Mouse (Mus musculus) neural tube, embryonic 13.5 days (tissue): ENCODE results near the gene Ergic3. TPM values are rescaled to one million over a fixed set of nuclear protein-coding genes. Genes with fewer than 3 reads are reported as not detected.

ENCODE experiments used
- ATAC-seq: fragments of 200-750 bp; cut with Nextera tagmentation; 2 replicates; pipeline ENCODE4 v1.8.0; 2017; ENCODE audit warnings: low read depth, mild to moderate bottlenecking, moderate TSS enrichment, moderate library complexity
- H3K27ac ChIP-seq: fragments of 300-500 bp; sonication (generic); replicated peaks from 2 replicates; pipeline ENCODE4 v1.5.1; 2015; ENCODE audit warnings: moderate library complexity, mild to moderate bottlenecking, inconsistent platforms
- H3K27me3 ChIP-seq: fragments of 300-500 bp; sonication (generic); 2 replicates; pipeline ENCODE4 v1.6.1; 2015; ENCODE audit warnings: mild to moderate bottlenecking, inconsistent platforms
- H3K36me3 ChIP-seq: fragments of 300-500 bp; sonication (generic); 2 replicates; pipeline ENCODE4 v1.6.1; 2015; ENCODE audit warnings: mild to moderate bottlenecking, inconsistent platforms
- H3K4me1 ChIP-seq: fragments of 300-500 bp; sonication (generic); replicated peaks from 2 replicates; pipeline ENCODE4 v1.6.1; 2015; ENCODE audit warnings: inconsistent platforms
- H3K4me2 ChIP-seq: fragments of 300-500 bp; sonication (generic); 2 replicates; pipeline ENCODE4 v1.6.1; 2015; ENCODE audit warnings: inconsistent platforms, mild to moderate bottlenecking, moderate library complexity
- H3K4me3 ChIP-seq: fragments of 300-500 bp; sonication (generic); 2 replicates; pipeline ENCODE4 v1.5.1; 2015; ENCODE audit warnings: mild to moderate bottlenecking, inconsistent platforms
- H3K9ac ChIP-seq: fragments of 300-500 bp; sonication (generic); 2 replicates; pipeline ENCODE4 v1.6.1; 2015; ENCODE audit warnings: moderate library complexity, mild to moderate bottlenecking, inconsistent platforms
- H3K9me3 ChIP-seq: fragments of 300-500 bp; sonication (generic); 2 replicates; pipeline ENCODE4 v1.6.1; 2016; ENCODE audit warnings: inconsistent platforms
- WGBS: fragments of 180-500 bp; shearing (Covaris S2); methylation state at CpG from one replicate; pipeline ENCODE4 v1.1.7; 2015; 5-methylcytosine and 5-hydroxymethylcytosine counted together
- polyA plus RNA-seq: library from polyadenylated mRNA; unstranded; fragments of >200 nt; fragmentation: Nextera tagmentation; extraction: Ambion mirVana; gene quantifications from 2 replicates; pipeline ENCODE4 v1.2.1, GENCODE M21; 2015

Gene Ergic3
- 341 and 372 TPM in 2 replicates for polyA plus RNA-seq

DNA sequence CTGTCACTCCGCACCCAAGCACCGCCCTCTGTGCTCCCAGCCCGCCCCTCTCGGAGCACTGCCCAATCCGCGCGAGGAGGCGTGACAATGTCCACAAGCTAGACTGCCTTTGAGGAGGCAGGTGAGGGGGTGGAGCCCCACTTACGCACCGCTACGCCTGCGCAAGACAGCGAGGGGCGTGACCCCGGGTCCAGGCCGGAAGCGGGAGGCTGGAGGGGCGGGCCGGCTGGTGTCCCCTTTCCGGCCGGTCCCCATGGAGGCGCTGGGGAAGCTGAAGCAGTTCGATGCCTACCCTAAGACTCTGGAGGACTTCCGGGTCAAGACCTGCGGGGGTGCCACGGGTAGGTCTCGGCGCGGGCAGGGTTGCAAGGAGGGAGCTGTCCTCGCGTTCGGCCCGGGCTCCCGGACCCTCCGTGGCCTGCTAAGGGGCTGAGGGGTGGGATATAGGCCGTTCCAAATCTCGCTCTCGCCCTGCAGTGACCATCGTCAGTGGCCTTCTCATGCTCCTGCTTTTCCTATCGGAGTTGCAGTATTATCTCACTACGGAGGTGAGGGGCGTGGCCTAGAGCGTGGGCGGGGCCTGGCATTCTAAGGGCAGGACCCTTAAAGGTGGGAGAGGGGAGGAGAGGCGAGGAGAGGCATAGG is at the start of gene Ergic3, which contains the start of gene 6430550D23Rik:
Gene Ergic3, plus strand, starts transcription at position 158 of the 645 bp plus-strand sequence.
Gene 6430550D23Rik, minus strand, starts transcription at position 90 of the 645 bp plus-strand sequence.
- Histone ChIP-seq H3K9ac (peak within 1 kb of the TSS; percentile 77), H3K9me3 (0 out of 2 replicates have a peak, but pooled peaks cover 6% of the 10 kb centered on the region), H3K27me3 (no peaks in the 10 kb centered on the region), H3K36me3 (peaks cover 37% of the 10 kb centered on the region), H3K27ac (0 out of 2 replicates have a peak within 1 kb of the TSS, but pooled peaks have one; percentile 61), H3K4me1 (peaks cover 16% of the 10 kb centered on the region), H3K4me2 (peak within 1 kb of the TSS; percentile 58), H3K4me3 (peak within 1 kb of the TSS; percentile 63)
- WGBS, result under 1% methylated on average over 44 of the region's 45 CpGs
- ATAC-seq, result peak; percentile 99

DNA sequence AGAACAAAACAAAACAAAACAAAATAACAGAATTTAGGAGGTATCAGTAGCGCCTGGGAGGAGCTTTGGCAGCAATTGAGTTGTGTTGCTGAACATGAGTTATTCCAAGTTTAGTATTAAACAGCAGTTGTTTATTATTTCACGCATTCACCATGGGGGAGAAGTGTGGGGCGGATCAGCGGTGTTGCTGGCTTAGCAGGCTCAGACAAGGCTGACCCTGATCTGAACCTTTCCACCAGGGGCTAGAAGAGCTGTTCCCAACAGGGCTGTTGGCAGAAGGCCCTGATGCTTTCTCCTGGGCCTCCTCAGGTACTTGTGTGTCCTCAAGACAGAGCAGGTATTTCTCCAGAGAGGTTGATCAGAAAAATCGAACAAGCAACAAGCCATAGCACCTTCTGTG is 47.9 kb upstream of the Ergic3 start:
- peaks cover 25% of the 10 kb centered on the region for H3K36me3 ChIP-seq
- no peaks in the 10 kb centered on the region for H3K27me3 ChIP-seq
- no peak overlapping the region for H3K4me3 ChIP-seq
- H3K4me1 ChIP-seq, result peaks cover 24% of the 10 kb centered on the region
- H3K9me3 ChIP-seq, result no peaks in the 10 kb centered on the region
- no peak overlapping the region for H3K4me2 ChIP-seq
- no peak overlapping the region for H3K27ac ChIP-seq
- ATAC-seq, result no peak
- no peak overlapping the region for H3K9ac ChIP-seq
- WGBS, result 89% methylated on average over 5 of the region's 5 CpGs

DNA sequence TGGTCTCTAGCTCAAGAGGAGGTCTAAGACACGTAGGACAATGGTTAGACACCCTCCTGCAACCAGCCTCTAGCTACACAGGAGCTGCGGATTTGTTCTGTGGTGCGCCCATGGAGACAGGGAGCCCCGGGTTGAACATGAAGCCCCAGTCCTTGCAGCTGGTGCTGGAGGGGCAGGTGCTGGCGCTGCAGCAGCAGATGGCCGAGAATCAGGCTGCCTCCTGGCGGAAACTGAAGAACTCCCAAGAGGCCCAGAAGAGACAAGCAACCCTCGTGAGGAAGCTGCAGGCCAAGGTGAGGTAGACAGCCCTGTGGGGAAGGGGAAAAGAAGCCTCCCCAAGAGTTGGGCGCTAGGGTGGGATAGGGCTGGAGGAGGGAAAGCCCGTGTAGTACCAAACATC is 46.0 kb upstream of the Ergic3 start:
- WGBS, result 64% methylated on average over 10 of the region's 10 CpGs
- H3K4me1 ChIP-seq, result peaks cover 23% of the 10 kb centered on the region
- no peaks in the 10 kb centered on the region for H3K9me3 ChIP-seq
- no peak overlapping the region for H3K4me3 ChIP-seq
- no peaks in the 10 kb centered on the region for H3K27me3 ChIP-seq
- no peak overlapping the region for H3K4me2 ChIP-seq
- H3K27ac ChIP-seq, result no peak overlapping the region; the same call in 1 of the 2 replicates
- ATAC-seq, result no peak
- H3K36me3 ChIP-seq, result peaks cover 43% of the 10 kb centered on the region
- H3K9ac ChIP-seq, result no peak overlapping the region

DNA sequence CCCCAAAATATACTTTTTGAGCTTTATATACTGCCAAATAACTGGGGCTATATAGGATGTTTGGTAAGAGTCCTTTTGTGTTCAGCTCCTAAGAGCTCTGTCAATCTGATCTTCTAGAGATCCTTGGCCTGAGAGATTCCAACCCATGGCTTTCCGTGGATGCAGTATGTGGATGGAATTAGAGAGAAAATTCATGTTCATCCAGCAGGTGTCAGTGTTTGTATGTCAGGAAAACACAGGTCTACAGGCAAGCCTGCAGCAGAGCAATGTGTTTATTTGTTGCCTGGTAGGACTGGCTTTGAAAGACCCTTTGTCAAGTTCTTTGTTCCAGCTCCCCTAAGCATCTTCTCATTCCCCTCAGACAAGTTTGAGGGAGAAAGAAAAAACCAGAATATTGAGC is 44.9 kb upstream of the Ergic3 start:
- 0 out of 2 replicates have a peak, but pooled peaks have one; percentile 19 for ATAC-seq
- Histone ChIP-seq H3K4me1 (peaks cover 13% of the 10 kb centered on the region), H3K36me3 (peaks cover 54% of the 10 kb centered on the region)

DNA sequence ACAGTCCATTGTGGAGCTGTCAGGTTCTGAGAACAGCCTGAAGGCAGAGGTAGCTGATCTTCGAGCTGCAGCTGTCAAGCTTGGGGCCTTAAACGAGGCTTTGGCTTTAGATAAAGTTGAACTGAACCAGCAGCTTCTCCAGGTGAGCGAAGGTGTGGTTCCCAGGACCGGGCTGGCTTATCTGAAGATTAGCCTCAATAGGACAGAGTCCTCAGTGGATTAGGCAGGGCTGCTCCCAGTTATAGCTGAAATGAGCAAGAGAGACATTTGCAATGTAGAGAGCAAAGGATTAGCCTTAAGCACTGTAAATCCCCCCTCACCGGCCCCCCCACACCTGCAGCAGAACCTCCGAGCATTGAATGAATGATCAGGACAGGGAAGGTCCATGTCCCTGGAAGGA is 34.5 kb upstream of the Ergic3 start:
- peaks cover 90% of the 10 kb centered on the region for H3K36me3 ChIP-seq
- H3K27ac ChIP-seq, result no peak overlapping the region

More for the DNA sequence above, 44.9 kb upstream of the Ergic3 start:
- no peaks in the 10 kb centered on the region for H3K9me3 ChIP-seq
- no peaks in the 10 kb centered on the region for H3K27me3 ChIP-seq
- H3K4me2 ChIP-seq, result no peak overlapping the region
- H3K4me3 ChIP-seq, result no peak overlapping the region
- H3K9ac ChIP-seq, result no peak overlapping the region
- 42% methylated on average over 1 of the region's 1 CpGs for WGBS
- H3K27ac ChIP-seq, result peak overlapping the region; percentile 65

DNA sequence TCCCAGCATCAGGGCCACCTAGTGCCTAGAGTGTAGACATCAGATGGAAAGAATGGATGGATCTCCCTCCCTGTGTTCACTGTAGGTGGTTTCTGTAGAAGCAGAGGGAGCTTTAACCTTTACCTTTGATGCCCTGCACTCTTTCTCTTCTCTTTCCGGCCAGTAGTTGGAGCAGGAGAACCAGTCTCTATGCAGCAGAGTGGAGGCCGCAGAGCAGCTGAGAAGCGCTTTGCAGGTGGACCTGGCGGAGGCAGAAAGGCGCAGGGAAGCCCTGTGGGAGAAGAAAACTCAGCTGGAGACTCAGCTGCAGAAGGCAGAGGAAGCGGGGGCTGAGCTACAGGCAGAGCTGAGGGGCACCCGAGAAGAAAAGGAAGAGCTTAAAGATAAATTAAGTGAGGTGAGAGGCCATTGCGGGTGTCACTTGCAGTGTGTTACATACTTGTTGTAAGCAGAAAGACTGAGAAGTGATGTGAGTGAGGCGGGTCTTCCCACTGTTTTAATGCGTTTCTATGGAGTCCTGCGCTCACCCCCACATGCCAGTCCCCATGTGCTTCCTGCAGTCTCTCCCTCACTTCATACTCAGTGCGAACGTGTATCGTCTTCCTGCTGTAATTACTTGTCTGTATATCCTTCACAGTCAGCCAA is 33.6 kb upstream of the Ergic3 start:
- 86% methylated on average over 14 of the region's 14 CpGs for WGBS
- ATAC-seq, result no peak
- no peak overlapping the region for H3K4me3 ChIP-seq
- H3K9me3 ChIP-seq, result no peaks in the 10 kb centered on the region
- H3K27ac ChIP-seq, result no peak overlapping the region
- H3K4me2 ChIP-seq, result no peak overlapping the region
- H3K36me3 ChIP-seq, result peaks cover 87% of the 10 kb centered on the region
- no peaks in the 10 kb centered on the region for H3K4me1 ChIP-seq
- H3K27me3 ChIP-seq, result no peaks in the 10 kb centered on the region
- H3K9ac ChIP-seq, result no peak overlapping the region

More for the DNA sequence above, 34.5 kb upstream of the Ergic3 start:
- WGBS, result 88% methylated on average over 6 of the region's 6 CpGs
- no peaks in the 10 kb centered on the region for H3K9me3 ChIP-seq
- no peak overlapping the region for H3K4me2 ChIP-seq
- no peak for ATAC-seq
- no peaks in the 10 kb centered on the region for H3K27me3 ChIP-seq
- no peaks in the 10 kb centered on the region for H3K4me1 ChIP-seq
- H3K9ac ChIP-seq, result no peak overlapping the region
- H3K4me3 ChIP-seq, result no peak overlapping the region

DNA sequence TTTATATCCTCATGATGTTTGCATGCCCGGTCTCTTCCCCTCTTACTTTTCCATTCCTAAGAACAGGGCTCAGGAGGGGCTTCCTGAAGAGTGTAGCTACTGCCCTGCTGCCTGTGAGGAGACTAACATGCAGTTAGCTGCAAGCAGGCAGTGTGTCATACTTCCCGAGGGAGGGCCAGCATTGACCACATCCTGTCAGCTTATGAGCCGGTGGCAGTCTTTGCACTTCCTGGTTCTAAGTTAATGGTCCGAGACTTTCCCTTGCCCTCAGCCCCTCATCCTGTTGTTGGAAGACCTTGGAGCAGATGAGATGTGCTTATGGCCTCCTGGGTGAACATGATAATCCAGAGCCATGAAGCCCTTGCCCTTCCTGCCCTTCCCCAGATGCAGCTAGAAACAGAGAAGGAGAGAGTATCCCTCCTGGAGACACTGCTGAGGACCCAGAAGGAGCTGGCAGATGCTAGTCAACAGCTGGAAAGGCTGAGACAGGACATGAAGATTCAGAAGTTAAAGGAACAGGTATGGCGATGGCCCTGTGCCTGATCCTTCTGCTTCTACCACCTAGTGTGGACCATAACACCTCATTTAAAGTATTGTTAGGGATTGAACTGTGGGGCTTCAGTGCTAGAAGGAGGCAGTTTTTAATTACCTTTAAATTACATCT is 28.4 kb upstream of the Ergic3 start:
- no peaks in the 10 kb centered on the region for H3K9me3 ChIP-seq
- no peak overlapping the region for H3K27ac ChIP-seq
- no peak overlapping the region for H3K4me3 ChIP-seq
- H3K4me1 ChIP-seq, result no peaks in the 10 kb centered on the region
- H3K4me2 ChIP-seq, result no peak overlapping the region
- H3K9ac ChIP-seq, result no peak overlapping the region
- H3K36me3 ChIP-seq, result peaks cover 92% of the 10 kb centered on the region
- no peaks in the 10 kb centered on the region for H3K27me3 ChIP-seq
- no peak for ATAC-seq
- WGBS, result 83% methylated on average over 5 of the region's 5 CpGs

DNA sequence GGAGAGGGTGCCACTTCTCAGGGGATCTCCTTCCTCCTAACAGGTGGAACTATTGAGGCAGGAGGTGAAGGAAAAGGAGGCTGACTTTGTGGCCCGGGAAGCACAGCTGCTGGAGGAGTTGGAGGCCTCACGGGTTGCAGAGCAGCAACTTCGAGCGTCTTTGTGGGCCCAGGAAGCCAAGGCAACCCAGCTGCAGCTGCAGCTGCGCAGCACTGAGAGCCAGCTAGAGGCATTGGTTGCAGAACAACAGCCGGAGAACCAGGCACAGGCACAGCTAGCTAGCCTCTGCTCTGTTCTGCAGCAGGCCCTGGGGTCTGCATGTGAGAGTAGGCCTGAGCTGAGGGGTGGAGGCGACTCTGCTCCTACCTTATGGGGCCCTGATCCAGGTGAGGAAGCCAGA is 22.1 kb upstream of the Ergic3 start:
- no peak for ATAC-seq
- 92% methylated on average over 7 of the region's 7 CpGs for WGBS

DNA sequence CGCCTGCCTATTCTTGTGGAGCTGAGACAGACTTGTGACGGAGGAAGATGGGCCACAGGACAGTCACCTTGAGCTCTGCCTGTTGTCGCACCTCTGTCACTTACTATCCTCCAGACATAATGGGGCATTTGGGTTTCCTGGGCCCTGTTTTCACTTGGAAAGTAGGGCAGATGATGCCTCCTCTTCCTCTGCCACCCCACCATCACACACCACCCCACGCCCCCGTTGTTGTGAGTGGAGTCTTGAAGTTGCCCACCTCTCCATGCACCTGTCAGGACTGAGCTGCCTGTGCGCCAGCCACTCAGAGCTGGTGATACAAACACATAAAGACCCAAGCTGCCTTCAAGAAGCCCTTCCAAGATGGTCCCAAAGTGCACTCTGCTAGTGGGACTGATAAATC is 20.7 kb upstream of the Ergic3 start:
- H3K4me3 ChIP-seq, result no peak overlapping the region
- H3K36me3 ChIP-seq, result peaks cover 100% of the 10 kb centered on the region
- no peak overlapping the region for H3K27ac ChIP-seq
- no peak overlapping the region for H3K4me2 ChIP-seq
- no peak for ATAC-seq
- no peaks in the 10 kb centered on the region for H3K9me3 ChIP-seq
- no peak overlapping the region for H3K9ac ChIP-seq
- 95% methylated on average over 6 of the region's 6 CpGs for WGBS
- H3K27me3 ChIP-seq, result no peaks in the 10 kb centered on the region
- H3K4me1 ChIP-seq, result no peaks in the 10 kb centered on the region

More for the DNA sequence above, 22.1 kb upstream of the Ergic3 start:
- Histone ChIP-seq H3K4me2 (no peak overlapping the region), H3K27ac (no peak overlapping the region), H3K36me3 (peaks cover 100% of the 10 kb centered on the region), H3K27me3 (no peaks in the 10 kb centered on the region), H3K4me3 (no peak overlapping the region), H3K4me1 (no peaks in the 10 kb centered on the region), H3K9me3 (no peaks in the 10 kb centered on the region), H3K9ac (0 out of 2 replicates have a peak overlapping the region, but pooled peaks have one; percentile 1)

DNA sequence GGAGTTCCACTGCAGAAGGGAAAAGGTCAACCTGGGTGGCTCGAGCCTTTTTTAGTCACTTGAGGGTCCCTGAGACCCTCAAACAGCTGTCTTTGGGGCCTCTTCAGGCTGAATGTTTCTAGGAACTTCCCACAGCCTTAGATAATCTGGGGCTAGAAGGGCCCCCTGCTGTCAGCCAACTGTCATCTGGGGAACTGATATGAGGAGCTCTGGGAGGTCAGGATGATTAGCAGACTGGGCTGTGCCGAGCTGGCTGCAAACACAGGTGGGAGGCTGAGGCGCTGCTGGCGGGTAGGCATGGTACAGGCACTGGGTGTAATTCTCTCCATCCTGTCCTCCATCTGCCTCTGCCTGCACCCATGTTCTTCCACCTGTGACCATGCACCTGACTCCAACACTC is 18.8 kb upstream of the Ergic3 start:
- Histone ChIP-seq H3K4me3 (no peak overlapping the region), H3K36me3 (peaks cover 100% of the 10 kb centered on the region), H3K4me1 (no peaks in the 10 kb centered on the region), H3K27me3 (no peaks in the 10 kb centered on the region), H3K9me3 (no peaks in the 10 kb centered on the region), H3K4me2 (no peak overlapping the region), H3K9ac (no peak overlapping the region), H3K27ac (no peak overlapping the region)
- WGBS, result 87% methylated on average over 4 of the region's 4 CpGs
- no peak for ATAC-seq

DNA sequence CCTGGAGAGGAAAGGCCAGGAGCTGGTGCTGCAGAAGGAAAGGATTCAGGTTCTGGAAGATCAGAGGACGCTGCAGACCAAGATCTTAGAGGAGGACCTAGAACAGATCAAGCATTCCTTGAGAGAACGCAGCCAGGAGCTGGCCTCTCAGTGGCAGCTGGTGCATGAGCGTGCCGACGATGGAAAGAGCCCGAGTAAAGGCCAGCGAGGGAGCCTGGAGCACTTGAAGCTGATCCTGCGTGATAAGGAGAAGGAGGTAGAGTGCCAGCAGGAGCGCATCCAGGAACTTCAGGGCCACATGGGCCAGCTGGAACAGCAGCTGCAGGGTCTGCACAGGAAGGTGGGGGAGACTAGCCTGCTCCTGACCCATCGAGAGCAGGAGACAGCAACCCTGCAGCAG is 16.7 kb upstream of the Ergic3 start:
- WGBS, result 95% methylated on average over 10 of the region's 10 CpGs
- no peak overlapping the region for H3K9ac ChIP-seq
- peaks cover 100% of the 10 kb centered on the region for H3K36me3 ChIP-seq
- H3K4me2 ChIP-seq, result no peak overlapping the region
- no peaks in the 10 kb centered on the region for H3K9me3 ChIP-seq
- H3K4me3 ChIP-seq, result no peak overlapping the region
- ATAC-seq, result no peak
- no peaks in the 10 kb centered on the region for H3K4me1 ChIP-seq
- H3K27me3 ChIP-seq, result no peaks in the 10 kb centered on the region
- H3K27ac ChIP-seq, result no peak overlapping the region

DNA sequence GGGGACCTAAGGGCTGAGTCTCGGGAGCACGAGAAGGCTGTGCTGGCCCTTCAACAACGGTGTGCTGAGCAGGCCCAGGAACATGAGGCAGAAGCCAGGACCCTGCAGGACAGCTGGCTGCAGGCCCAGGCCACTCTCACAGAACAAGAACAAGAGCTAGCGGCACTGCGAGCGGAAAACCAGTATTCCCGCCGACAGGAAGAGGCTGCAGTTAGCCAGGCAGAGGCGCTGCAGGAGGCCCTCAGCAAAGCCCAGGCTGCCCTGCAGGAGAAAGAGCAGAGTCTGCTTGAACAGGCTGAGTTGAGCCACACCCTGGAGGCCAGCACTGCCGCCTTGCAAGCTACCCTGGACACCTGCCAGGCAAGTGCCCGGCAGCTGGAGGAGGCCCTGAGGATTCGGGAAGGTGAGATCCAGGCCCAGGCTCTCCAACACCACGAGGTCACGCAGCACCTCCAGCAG is 16.0 kb upstream of the Ergic3 start:
- Histone ChIP-seq H3K4me2 (no peak overlapping the region), H3K4me3 (no peak overlapping the region), H3K4me1 (no peaks in the 10 kb centered on the region), H3K36me3 (peaks cover 100% of the 10 kb centered on the region), H3K27ac (no peak overlapping the region), H3K9me3 (no peaks in the 10 kb centered on the region), H3K27me3 (no peaks in the 10 kb centered on the region), H3K9ac (no peak overlapping the region)
- 85% methylated on average over 14 of the region's 14 CpGs for WGBS
- no peak for ATAC-seq
